Mouse (Mus musculus) limb, embryonic 14.5 days (tissue): Measurements from ENCODE around the gene Hist1h3i. TPM values are rescaled to one million over a fixed set of nuclear protein-coding genes. Genes with fewer than 3 reads are reported as not detected.
"Not testable (repeated sequence)": the region's sequence is repeated elsewhere in the genome, so short reads cannot be mapped to it uniquely, and the experiment has no call there.

Experiments used
- ATAC-seq: fragments of 200-750 bp; cut with Nextera tagmentation; 2 replicates; pipeline ENCODE4 v1.8.0; 2017; ENCODE audit warnings: low read depth, moderate number of reproducible peaks, moderate TSS enrichment; ENCODE audit not compliant: low FRiP score
- DNase-seq: peaks from one replicate; pipeline ENCODE4 v3.0.0-alpha.2; 2015; ENCODE audit warnings: low spot score
- H3K27ac ChIP-seq: fragments of 300-500 bp; sonication (generic); replicated peaks from 2 replicates; pipeline ENCODE4 v1.5.1; 2014; ENCODE audit warnings: low read depth, mild to moderate bottlenecking, low read length, moderate library complexity, mixed read lengths
- H3K27me3 ChIP-seq: fragments of 300-500 bp; sonication (generic); 2 replicates; pipeline ENCODE4 v1.6.1; 2014; ENCODE audit warnings: low read length, mixed read lengths; ENCODE audit not compliant: control insufficient read depth, insufficient read depth
- H3K36me3 ChIP-seq: fragments of 300-500 bp; sonication (generic); 2 replicates; pipeline ENCODE4 v1.6.1; 2014; ENCODE audit warnings: mild to moderate bottlenecking, low read length, moderate library complexity, mixed read lengths; ENCODE audit not compliant: control insufficient read depth, insufficient read depth
- H3K4me1 ChIP-seq: fragments of 300-500 bp; sonication (generic); 2 replicates; pipeline ENCODE4 v1.6.1; 2014; ENCODE audit warnings: antibody characterized with exemption, low read length, mixed read lengths; ENCODE audit not compliant: control insufficient read depth, insufficient read depth
- H3K4me2 ChIP-seq: fragments of 300-500 bp; sonication (generic); replicated peaks from 2 replicates; pipeline ENCODE4 v1.6.1; 2014; ENCODE audit warnings: low read depth, mild to moderate bottlenecking, low read length, moderate library complexity; ENCODE audit not compliant: severe bottlenecking
- H3K4me3 ChIP-seq: fragments of 300-500 bp; sonication (generic); replicated peaks from 2 replicates; pipeline ENCODE4 v1.5.1; 2014; ENCODE audit warnings: low read length
- H3K9ac ChIP-seq: fragments of 300-500 bp; sonication (generic); 2 replicates; pipeline ENCODE4 v1.6.1; 2014; ENCODE audit warnings: mild to moderate bottlenecking, low read depth, low read length, moderate library complexity; ENCODE audit not compliant: severe bottlenecking
- H3K9me3 ChIP-seq: fragments of 300-500 bp; sonication (generic); 2 replicates; pipeline ENCODE4 v1.6.1; 2016; ENCODE audit warnings: low read length; ENCODE audit not compliant: control insufficient read depth
- POLR2A ChIP-seq: fragments of 200-500 bp; IDR thresholded peaks from 2 replicates; pipeline ENCODE4 v1.8.0; 2012; ENCODE audit warnings: inconsistent platforms, mild to moderate bottlenecking, moderate library complexity, borderline replicate concordance; ENCODE audit not compliant: insufficient read depth, insufficient read length; ENCODE audit errors: extremely low read depth
- WGBS: fragments of 180-500 bp; shearing (Covaris S2); extraction: QIAGEN DNeasy Blood & Tissue Kit; methylation state at CpG from one replicate; pipeline ENCODE4 v1.1.7; 2014; 5-methylcytosine and 5-hydroxymethylcytosine counted together
- polyA plus RNA-seq, 2 experiments: library from polyadenylated mRNA; depleted of rRNA in 1 of 2; stranded (reverse) in 1 of 2; unstranded in 1 of 2; fragments of >200 nt; fragmentation: Nextera tagmentation in 1 of 2; extraction: Ambion mirVana in 1 of 2; gene quantifications; 2 replicates each; pipeline versions ENCODE4 v1.2.1 to v1.2.3; 2012 to 2014

Gene Hist1h3i
- polyA plus RNA-seq, 2 experiments, result 39.9 to 142 TPM

- Histone ChIP-seq H3K27me3 (no peaks in the 10 kb centered on the region), H3K9me3 (no peaks in the 10 kb centered on the region), H3K9ac (peak overlapping the region; percentile 78), H3K4me1 (peaks cover 7% of the 10 kb centered on the region), H3K36me3 (no peaks in the 10 kb centered on the region), H3K4me2 (peak overlapping the region; percentile 75), H3K27ac (peak overlapping the region; percentile 92), H3K4me3 (peak overlapping the region; percentile 51)
- peak; percentile 90; the same call in 1 of the 2 replicates for TF ChIP-seq POLR2A
- WGBS, result 3% methylated on average over 33 of the region's 33 CpGs
- ATAC-seq, result peak; percentile 81
- peak; percentile 98 for DNase-seq
Measured at GRCm38 (mm10) chr13:21778814-21779766, 4.1 kb downstream of the Hist1h3i start.

GRCm38 (mm10) chr13:21755707-21756106 is 27.5 kb downstream of the Hist1h3i start:
- ATAC-seq, result no peak
- no peak for TF ChIP-seq POLR2A
- Histone ChIP-seq H3K27ac (no peak overlapping the region), H3K9me3 (no peaks in the 10 kb centered on the region), H3K4me1 (peaks cover 12% of the 10 kb centered on the region), H3K4me2 (0 out of 2 replicates have a peak overlapping the region, but pooled peaks have one; percentile 13), H3K36me3 (no peaks in the 10 kb centered on the region), H3K27me3 (no peaks in the 10 kb centered on the region), H3K4me3 (no peak overlapping the region), H3K9ac (no peak overlapping the region)
- 89% methylated on average over 1 of the region's 1 CpGs for WGBS
- DNase-seq, result no peak

GRCm38 (mm10) chr13:21754294-21755001 is 28.7 kb downstream of the Hist1h3i start:
- not testable (repeated sequence) for H3K36me3 ChIP-seq, ATAC-seq, H3K9me3 ChIP-seq, H3K27me3 ChIP-seq
- H3K9ac ChIP-seq, result peak overlapping the region; percentile 59
- peaks cover 14% of the 10 kb centered on the region for H3K4me1 ChIP-seq
- under 1% methylated on average over 15 of the region's 26 CpGs for WGBS
- H3K4me2 ChIP-seq, result peak overlapping the region; percentile 63
- H3K27ac ChIP-seq, result peak overlapping the region; percentile 81
- DNase-seq, result peak; percentile 56
- peak overlapping the region; percentile 43 for H3K4me3 ChIP-seq

- not testable (repeated sequence) for H3K9me3 ChIP-seq, H3K36me3 ChIP-seq, H3K27me3 ChIP-seq
- peak within 1 kb of the TSS; percentile 89 for H3K27ac ChIP-seq
- peak within 1 kb of the TSS; percentile 43 for H3K4me3 ChIP-seq
- peak; percentile 66; the same call in 1 of the 2 replicates for TF ChIP-seq POLR2A
- 1% methylated on average over 19 of the region's 50 CpGs for WGBS
- peaks cover 20% of the 10 kb centered on the region for H3K4me1 ChIP-seq
- H3K9ac ChIP-seq, result peak within 1 kb of the TSS; percentile 61
- DNase-seq (peak; percentile 98), ATAC-seq (peak; percentile 91)
- H3K4me2 ChIP-seq, result peak within 1 kb of the TSS; percentile 63
Measured at GRCm38 (mm10) chr13:21753524-21754285, 29.5 kb downstream of the Hist1h3i start, which contains the start of the genes Hist1h2ak and Hist1h2bn. Hist1h2ak (minus strand) TSS chr13:21753827. Hist1h2bn (plus strand) TSS chr13:21754123.
